Mouse (Mus musculus) inflammation-experienced regulatory T-cells, adult 6 months (primary cell): ENCODE measurements around the gene Abcd3. TPM values are rescaled to one million over a fixed set of nuclear protein-coding genes. Genes with fewer than 3 reads are reported as not detected.

ENCODE experiments used
- polyA plus RNA-seq, 3 experiments: library from polyadenylated mRNA; unstranded; fragments of 100-300 nt; shearing (Covaris generic); gene quantifications; one replicate each; pipeline ENCODE4 v1.2.1; 2017

Abcd3 gene
- polyA plus RNA-seq, 3 experiments from 2014 or later: 9.1 to 16.0 (median 11.7) TPM

Other genes with a start within 250 kb of the Abcd3 start
- gene 4930432M17Rik, start 144.5 kb downstream of the Abcd3 start, polyA plus RNA-seq: not detected
- under 1 TPM in 1 of 3 experiments, not detected in 2; 0.43 TPM for gene F3, start 91.8 kb downstream of the Abcd3 start, polyA plus RNA-seq
- under 1 TPM in 2 of 3 experiments, not detected in 1; 0.20 to 0.43 TPM for gene Arhgap29, start 137.2 kb upstream of the Abcd3 start, polyA plus RNA-seq
- gene Abca4, start 229.1 kb upstream of the Abcd3 start, polyA plus RNA-seq: not detected